Mouse (Mus musculus) layer of hippocampus, adult 8-10 months (tissue): Measurements from ENCODE around the gene Aprt. TPM values are rescaled to one million over a fixed set of nuclear protein-coding genes. Genes with fewer than 3 reads are reported as not detected.

Experiments used
- DNase-seq, 2 experiments: peaks; one replicate each; pipeline ENCODE4 v3.0.0; 2022; ENCODE audit warnings: low spot score in 2 of 2
- total RNA-seq, 4 experiments: library from RNA; stranded (reverse); gene quantifications; 2 replicates each; pipeline ENCODE4 v1.2.4; 2022

Gene Aprt
- 10 to 100 TPM; 56.8 to 69.3 (median 60.2) TPM for total RNA-seq

DNA sequence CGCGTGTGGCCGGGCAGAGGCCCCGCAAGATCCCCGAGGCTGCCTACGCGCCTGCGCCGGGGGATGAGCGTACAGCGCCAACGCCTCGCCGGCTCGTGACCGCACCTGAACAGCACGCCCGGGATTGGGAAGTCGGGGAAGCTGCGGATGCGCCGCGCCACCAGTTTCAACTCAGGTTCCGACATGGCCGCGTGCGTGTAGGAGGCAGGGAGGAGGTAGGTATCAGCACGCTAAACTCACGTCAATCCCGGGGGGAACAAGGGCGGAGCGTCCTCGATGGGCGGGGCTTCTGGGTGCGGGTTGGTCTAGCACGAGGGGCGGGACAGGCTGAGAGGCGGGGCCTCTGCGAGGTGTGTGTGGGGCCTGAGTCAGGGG, at the start of gene Aprt:
TSS of gene Aprt (minus strand) at position 262 of the 375 bp plus-strand sequence.
- peak; percentile 90 to 92 for DNase-seq

GRCm38 (mm10) chr8:122625811-122626210, 49.1 kb upstream of the Aprt start:
- DNase-seq = no peak

DNA sequence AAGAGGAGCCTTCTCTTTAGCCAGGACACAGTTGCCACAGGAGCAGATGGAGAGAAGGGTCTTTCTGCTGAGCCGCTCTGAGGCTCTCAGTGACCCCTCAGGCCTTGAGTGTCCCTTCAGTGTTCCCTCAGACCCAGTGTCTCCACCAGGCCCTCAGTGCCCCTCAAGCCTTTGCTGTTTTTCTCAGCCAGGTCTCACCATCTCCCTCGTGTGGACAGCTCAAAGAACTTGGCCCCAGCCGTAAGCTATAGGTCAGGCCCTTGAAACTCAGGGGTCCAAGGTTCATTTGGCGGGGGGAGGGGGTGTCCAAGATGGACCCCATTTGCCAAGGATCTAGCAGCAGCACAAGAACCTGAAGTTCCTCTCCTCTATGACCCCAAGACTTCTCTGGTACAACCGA, 47.9 kb upstream of the Aprt start:
- DNase-seq = no peak

DNA sequence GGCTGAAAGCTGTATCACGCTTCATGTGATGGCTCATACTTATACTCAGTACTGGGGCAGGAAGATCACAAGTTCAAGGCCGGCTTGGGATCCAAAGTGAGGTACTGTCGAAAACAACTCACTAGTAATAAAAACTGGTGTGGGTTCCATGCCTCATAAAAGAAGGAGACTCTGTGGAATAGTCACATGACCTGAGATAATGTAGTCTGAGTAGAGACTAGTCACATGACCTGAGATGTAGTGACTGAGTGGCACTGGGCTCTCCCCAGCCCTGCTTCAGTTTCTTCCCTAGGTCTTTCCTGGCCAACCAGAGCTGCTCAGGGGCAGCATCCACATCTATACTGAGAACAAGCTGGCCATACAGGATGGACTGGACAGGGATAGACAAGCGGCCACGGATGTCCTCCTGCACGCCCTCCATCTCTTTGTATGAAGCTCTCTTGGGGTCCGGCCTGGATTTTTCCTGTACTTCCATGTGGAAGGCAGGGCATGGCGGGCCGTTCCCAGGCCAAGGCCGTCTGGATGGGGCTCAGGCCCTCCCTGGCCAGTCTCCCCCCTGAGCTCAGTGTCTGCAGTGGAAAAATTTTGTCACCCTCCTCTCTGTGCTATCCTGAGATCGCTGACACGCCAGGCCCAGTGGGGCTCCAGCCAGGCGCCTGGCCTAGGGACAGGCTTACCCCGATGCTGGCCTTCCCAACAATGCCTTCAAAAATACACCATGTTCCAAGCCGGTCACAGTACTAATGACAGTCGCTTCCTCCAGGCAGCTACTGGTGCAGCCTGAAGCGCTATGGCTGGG, 47.3 kb upstream of the Aprt start:
- DNase-seq = no peak

- no peak for DNase-seq
Observed at GRCm38 (mm10) chr8:122622727-122623126, 46.0 kb upstream of the Aprt start, which contains the start of gene Pabpn1l. TSS of gene Pabpn1l (minus strand) at chr8:122622739.

DNA sequence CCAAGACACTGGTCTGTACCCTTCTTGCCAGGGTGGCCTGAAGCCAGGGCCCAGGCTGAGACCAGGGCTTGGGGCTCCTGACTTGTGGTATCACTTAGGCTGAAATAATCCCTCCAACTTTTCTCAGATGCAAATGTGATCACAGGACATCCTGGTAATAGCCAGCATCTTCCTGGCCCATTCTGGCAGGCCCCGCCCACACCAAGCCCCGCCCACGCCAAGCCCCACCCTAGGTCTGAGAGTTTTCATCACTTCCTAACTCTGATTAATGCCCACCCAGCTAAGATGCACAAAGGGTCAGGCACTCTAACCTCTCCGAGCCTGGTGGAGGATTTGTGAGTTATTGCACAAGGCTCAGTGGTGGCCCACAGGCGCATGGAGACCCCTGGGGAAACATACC, 43.7 kb upstream of the Aprt start:
- no peak for DNase-seq

- DNase-seq = no peak
Observed at GRCm38 (mm10) chr8:122618660-122619378, 42.1 kb upstream of the Aprt start.

DNA sequence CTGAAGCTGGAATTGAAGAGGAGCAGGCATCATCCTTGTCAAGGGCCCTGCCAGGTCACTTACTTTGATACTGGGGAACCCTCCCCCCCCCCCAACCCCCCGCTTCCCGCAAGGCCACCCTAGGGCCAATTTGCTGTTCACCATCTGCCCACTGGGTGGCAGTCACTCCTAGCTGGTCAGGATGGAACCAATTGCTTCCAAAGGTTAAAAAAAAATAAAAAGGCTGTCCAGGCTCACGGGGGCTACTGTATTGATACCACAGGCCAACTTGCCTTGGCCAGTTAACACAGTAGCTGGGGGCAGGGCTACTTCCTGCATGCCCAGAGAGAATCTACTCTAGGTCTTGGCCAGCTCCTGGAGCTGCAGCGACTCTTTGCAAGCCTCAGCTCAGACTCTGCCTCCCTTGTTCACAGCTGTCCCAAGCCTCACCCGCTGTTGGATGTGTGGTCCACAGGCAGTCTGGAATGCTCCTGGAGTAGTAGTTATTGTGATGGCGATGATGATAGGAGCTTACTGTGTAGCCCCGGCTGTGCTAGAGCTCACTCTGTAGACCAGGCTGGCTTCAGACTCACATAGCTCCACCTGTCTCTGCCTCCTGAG, 41.3 kb upstream of the Aprt start:
- DNase-seq = peak in 1 of 2 experiments; percentile 67

DNA sequence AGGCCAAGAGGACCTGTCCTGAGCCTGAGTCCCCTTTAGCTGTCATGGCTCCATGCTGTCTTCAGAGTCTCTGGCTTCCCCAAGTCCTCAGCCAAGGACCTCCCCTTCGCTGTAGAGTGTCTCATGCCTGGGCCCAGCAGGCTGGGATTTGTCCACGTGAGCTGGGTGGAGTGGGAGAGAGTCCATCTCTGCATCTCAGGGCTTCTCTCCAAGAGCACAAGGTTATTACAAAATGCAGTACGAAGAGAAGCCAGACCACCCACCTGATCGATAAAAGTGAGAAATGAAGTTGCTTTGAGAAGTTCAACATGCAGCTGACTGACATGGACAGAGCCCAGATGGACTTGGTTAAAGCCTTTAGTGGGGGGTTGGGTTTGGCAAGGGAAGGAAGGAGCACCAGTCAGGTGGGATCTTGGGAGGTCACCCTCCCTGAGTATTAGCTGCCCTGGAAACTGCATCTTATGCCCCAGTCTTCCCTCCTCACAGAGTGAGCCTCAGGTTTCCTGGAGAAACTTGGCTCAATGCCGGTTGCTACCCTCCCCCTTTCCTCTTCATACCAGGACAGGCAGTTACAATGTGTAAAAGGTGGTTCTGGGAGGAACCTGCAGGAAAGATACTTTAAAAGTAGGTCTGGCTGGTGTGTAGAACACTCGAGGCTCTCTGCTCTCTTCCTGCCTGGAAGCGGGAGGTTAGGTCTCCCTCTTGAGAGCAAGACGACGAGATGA, 39.6 kb upstream of the Aprt start:
- no peak for DNase-seq

DNA sequence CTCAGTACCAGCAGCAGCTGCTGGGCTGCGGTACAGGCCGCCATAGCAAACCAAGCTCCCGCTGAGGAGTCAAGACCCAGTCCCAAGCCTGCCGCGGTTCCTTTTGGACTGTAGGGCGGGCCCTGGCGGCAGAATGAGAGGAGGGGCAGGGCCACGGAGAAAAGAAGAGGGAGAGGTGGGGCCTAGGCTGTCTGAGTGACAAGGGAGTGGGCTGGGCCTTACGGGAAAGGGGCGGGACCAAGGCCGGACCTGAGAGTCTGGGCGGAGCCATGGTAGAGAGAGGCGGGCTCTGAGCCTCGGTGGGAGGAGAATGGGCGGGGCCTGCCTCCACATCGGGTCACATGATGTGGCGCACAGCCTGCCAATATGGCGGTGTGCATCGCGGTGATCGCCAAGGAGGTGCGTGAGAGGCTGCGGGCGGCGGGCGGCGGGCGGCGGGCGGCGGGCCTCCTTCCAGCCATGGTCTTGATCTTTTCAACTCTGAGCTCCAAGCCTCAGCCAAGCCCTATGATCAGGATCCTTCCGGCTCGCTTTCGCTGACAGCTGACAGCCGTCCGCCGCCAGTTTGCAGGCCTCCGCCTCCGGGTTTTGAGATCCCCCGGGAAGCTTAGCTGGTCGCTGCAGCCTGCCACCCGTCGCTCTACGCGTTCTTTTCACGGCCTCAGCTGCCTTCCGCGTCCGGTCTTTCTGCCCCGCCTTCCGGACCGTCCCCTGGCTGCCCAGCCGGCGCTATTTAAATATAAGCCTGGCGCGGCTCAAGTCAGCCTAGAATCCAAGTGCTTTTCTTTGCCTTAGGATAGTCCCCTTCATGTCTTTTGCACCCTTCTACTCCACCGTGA, 34.8 kb upstream of the Aprt start, which contains the start of the genes Galns and Trappc2l:
TSS of gene Galns (minus strand) at position 169 of the 839 bp plus-strand sequence.
TSS of gene Trappc2l (plus strand) at position 346 of the 839 bp plus-strand sequence.
- peak; percentile 93 to 95 for DNase-seq

- peak in 1 of 2 experiments; percentile 29 for DNase-seq
Observed at GRCm38 (mm10) chr8:122610612-122611277, 34.0 kb upstream of the Aprt start.

- DNase-seq = no peak
Observed at GRCm38 (mm10) chr8:122610209-122610608, 33.5 kb upstream of the Aprt start.

- DNase-seq = no peak
Observed at GRCm38 (mm10) chr8:122606810-122607209, 30.1 kb upstream of the Aprt start.

- DNase-seq = no peak
Observed at GRCm38 (mm10) chr8:122605367-122605766, 28.7 kb upstream of the Aprt start.

DNA sequence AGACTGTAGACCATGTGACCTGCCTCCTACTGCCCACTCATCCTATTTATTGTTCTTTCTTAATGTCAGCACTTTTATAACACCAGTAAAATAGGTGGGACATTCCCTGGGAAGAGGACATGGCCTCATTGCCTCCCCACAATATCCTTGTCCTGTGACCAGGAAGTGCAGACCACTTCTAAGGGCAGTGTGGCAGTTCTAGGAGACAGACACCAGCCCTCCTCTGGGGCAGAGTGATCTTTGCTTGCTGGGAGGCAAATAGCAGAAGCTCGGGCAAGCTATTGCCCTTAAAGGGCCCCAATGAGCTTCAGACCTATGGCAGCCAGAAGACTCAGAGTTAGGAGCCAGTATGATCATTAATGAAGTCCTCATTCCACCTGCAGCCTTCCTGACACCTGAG, 27.9 kb upstream of the Aprt start:
- DNase-seq = no peak

DNA sequence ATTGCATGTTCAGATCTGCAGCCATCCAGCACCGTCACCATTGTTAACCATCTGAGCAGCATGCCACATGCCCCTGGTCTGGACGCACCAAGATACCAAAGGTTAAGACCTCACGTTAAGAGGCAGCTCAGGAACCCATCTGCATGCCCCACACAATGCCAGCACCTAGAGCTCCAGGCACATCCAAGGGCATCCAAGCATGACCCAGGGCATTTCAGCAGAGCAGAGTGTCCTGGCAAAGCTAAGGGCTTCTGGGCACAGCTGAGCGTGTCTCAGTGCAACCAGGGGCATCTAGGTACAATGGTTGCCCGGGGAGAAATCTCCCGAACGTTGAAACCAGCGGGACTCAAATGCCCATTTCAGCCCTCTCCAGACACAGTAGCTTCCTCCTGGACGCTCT, 24.0 kb upstream of the Aprt start:
- no peak for DNase-seq

GRCm38 (mm10) chr8:122596031-122596430, 19.3 kb upstream of the Aprt start:
- no peak for DNase-seq

DNA sequence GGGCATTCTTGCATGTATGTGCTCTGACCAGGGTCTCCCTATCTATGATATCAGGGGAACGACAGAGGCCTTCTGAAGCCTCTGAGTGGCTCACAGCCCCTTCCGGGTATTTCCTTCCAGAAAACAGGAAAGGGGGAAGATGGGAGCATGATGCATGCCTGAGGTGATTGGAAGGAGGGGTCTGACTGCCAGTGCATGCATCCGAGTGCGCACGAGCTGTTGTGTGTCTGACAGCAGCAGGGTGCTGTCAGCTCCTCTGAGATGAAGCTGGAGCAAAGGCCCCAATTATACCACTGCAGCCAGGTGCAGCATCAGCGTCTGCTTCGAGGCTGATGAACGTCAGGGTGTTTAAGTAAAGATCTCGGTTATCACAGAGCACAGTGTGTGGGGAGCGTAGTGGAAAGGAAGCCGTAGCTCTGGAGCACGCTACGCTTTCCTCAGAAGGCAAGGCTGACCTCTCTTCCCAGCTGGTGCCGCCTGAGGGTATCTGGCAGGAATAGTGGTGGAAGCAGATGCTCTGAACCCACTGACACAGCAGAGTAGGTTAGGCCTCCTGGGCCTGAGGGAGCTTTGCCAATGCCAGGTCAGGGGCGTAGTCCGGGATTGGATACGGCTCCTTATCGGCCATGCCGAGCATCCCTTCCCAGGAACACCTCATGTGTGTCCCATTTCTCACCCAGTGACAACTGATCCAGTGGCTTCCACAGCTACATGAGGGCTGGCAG, 17.2 kb upstream of the Aprt start:
- no peak for DNase-seq

- DNase-seq = no peak
Observed at GRCm38 (mm10) chr8:122593240-122593639, 16.5 kb upstream of the Aprt start.
